Mouse (Mus musculus) lung, postnatal 14 days (tissue): ENCODE results near the gene Atg4d.
A peak's percentile ranks its signal among the peaks of the same experiment; 100 is the strongest.
"Not testable (repeated sequence)": the region's sequence is repeated elsewhere in the genome, so short reads cannot be mapped to it uniquely, and the experiment has no call there.

Experiments
- DNase-seq: peaks from one replicate; pipeline ENCODE4 v3.0.0; 2021

The Atg4d gene

DNA sequence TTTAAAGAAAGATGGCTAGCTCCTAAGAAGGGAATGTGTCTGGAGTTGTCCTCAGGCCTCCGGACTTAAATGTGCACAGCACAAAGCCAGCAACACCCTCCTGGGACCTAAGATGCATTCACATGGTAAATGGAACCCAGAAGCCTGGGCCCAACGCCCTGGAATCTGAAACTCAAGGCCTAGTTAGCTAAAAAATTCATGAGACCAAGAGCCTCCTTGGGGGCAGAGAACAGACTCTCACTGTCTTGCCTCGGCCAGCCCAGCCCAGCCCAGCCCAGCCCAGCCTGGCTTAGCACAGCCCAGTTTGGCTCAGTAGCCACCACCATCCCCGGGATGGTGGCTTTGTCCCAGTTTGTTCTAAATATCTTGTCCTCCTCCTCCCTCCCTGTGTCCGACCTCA, 50.3 kb downstream of the Atg4d start:
- DNase-seq, result no peak

DNA sequence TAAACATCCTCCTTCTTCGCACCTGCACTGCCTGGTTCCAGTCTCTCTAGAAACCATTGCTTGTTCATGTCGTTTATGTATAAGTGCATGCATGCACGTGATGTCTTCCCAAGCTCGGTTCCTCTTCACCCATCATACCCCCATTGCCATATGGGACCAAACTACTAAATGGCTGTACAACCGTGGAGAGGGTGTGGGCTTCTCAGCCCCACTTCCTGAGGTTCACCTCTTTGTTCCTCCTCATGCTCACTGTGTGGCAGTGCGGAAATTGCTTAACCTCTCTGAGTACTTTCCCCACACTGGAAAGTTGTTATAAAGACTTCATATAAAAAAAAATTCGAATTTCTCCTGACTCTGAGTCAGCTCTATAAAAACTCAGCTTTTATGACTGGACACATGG, 51.6 kb downstream of the Atg4d start:
- DNase-seq, result no peak

GRCm38 (mm10) chr9:21318792-21319191, 53.7 kb downstream of the Atg4d start:
- no peak for DNase-seq

GRCm38 (mm10) chr9:21319503-21319902, 54.4 kb downstream of the Atg4d start:
- DNase-seq, result no peak

DNA sequence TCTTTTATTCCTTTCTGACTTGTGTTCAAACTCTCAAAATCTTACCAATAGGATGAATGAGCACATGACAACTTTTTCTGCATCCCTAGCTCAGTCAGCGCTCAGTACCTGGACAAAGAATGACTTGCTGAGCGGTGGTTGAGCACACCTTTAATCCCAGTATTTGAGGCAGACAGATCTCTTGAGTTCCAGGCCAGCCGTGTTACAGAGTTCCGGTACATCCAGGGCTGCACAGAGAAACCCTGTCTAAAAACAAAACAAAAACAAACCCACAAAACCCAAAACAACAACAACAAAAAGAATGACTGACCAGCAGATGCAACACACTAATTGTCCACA, 55.2 kb downstream of the Atg4d start:
- DNase-seq, result no peak

- peak; percentile 90 for DNase-seq
Measured at GRCm38 (mm10) chr9:21320619-21321512, 55.8 kb downstream of the Atg4d start, which contains the start of gene Slc44a2. Slc44a2 (plus strand) TSS chr9:21320698.

DNA sequence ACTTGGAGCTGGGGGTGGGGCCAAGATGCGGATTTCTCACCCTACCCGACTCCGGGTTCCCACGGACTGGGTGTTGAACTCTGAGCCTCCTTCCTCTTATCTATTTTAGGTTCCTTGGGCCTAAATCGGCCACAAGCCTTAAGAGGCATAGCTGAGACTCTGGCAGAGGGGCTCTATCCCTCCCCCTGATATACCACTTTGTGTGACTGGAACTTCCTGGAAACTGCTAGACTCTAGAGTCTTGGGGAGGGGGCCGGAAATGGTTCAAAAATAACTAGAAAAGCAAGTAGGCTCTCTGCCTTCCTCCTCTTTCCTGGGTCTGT, 56.4 kb downstream of the Atg4d start:
- DNase-seq, result peak; percentile 55

DNA sequence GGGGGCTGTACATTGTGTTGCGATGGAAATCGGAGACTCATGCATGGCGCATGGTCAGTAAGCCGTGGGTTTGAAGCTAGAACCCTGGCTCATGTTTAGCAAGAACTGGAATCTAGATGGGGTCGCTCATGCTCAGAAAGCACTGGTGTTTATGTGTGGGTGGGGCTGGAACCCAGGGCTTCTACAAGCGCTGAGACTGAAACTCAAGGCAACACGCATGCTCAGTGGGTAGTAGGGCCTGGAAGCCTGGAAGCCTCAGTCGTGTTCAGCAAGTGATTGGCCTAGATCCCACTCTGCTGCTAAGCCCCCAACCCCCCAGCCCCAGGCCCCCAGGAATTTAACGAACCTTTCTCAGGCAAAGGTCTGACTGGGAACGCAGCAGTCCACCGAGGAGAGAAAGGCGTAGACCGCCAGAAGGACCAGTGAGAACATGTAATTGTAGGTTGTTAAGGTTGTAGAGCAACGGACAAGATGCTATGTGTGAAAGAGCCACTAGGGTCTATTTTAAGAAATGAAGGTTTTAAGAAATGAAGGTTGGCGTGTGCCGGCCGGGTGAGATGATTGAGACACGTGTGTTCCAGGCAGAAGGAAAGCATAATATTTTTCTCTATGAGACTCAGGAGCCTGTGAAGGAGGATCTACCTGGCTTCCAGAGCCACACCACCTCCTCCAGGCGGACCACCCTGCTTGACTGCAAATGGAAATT, 57.3 kb downstream of the Atg4d start:
- DNase-seq, result no peak

DNA sequence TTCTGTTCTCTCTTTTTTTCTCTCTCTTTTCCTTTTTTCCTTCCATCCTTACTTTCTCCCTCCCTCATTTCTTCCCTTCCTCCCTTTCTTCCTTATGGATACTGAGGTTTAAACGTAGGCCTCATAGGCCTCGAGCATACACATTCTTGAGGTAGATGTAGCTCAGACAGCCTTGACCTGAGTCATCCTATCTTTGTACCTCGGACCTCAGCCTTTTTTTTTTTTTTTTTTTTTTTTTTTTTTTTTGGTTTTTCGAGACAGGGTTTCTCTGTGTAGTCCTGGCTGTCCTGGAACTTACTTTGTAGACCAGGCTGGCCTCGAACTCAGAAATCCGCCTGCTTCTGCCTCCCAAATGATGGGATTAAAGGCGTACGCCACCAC, 57.8 kb downstream of the Atg4d start:
- not testable (repeated sequence) for DNase-seq

GRCm38 (mm10) chr9:21324269-21324668, 59.2 kb downstream of the Atg4d start:
- peak; percentile 55 for DNase-seq
